Mouse (Mus musculus) lung, embryonic 15.5 days (tissue): ENCODE measurements at regions not wholly inside any gene's neighbourhood (a gene's known extent, or its start where the extent isn't known, plus 50 kb on each side); places are given as distances from the start of the nearest gene placed in this dataset.

Experiments
- ATAC-seq: fragments of 200-750 bp; cut with Nextera tagmentation; 2 replicates; pipeline ENCODE4 v1.8.0; 2017; ENCODE audit warnings: moderate number of reproducible peaks, borderline replicate concordance; ENCODE audit not compliant: low FRiP score, low TSS enrichment; ENCODE audit errors: extremely low read depth
- H3K27ac ChIP-seq: fragments of 300-500 bp; sonication (generic); 2 replicates; pipeline ENCODE4 v1.5.1; 2015; ENCODE audit warnings: moderate library complexity, mild to moderate bottlenecking, inconsistent platforms
- H3K27me3 ChIP-seq: fragments of 300-500 bp; sonication (generic); 2 replicates; pipeline ENCODE4 v1.6.1; 2015; ENCODE audit warnings: inconsistent platforms
- H3K36me3 ChIP-seq: fragments of 300-500 bp; sonication (generic); 2 replicates; pipeline ENCODE4 v1.6.1; 2015; ENCODE audit warnings: inconsistent platforms
- H3K4me1 ChIP-seq: fragments of 300-500 bp; sonication (generic); 2 replicates; pipeline ENCODE4 v1.6.1; 2015; ENCODE audit warnings: inconsistent platforms
- H3K4me2 ChIP-seq: fragments of 300-500 bp; sonication (generic); 2 replicates; pipeline ENCODE4 v1.6.1; 2015; ENCODE audit warnings: inconsistent platforms, mild to moderate bottlenecking, moderate library complexity
- H3K4me3 ChIP-seq: fragments of 300-500 bp; sonication (generic); 2 replicates; pipeline ENCODE4 v1.5.1; 2015; ENCODE audit warnings: mild to moderate bottlenecking, inconsistent platforms
- H3K9ac ChIP-seq: fragments of 300-500 bp; sonication (generic); 2 replicates; pipeline ENCODE4 v1.6.1; 2015; ENCODE audit warnings: inconsistent platforms
- H3K9me3 ChIP-seq: fragments of 300-500 bp; sonication (generic); 2 replicates; pipeline ENCODE4 v1.6.1; 2016; ENCODE audit warnings: inconsistent platforms
- WGBS: fragments of 180-500 bp; shearing (Covaris S2); methylation state at CpG from one replicate; pipeline ENCODE4 v1.1.7; 2015; 5-methylcytosine and 5-hydroxymethylcytosine counted together

DNA sequence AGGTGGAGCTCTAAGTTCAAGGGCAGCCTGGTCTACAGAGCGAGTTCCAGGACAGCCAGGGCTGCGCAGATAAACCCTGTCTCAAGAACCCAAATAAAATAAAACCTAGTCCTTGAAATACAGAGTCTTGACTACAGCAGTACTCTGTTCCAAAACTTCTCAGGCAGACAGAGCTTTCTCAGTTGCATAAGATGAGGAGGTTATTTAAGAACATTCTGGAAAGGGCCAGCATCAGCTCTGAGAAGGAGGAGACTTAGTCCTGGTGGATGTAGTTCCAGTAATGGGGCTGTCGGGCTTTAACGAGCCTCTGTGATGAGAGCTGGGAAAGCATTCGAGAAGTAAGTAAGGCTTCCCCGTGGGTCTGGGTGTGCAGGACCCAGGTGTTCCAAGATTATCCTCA is 83.5 kb upstream of the Klf4 start:
- Histone ChIP-seq H3K4me1 (no peaks in the 10 kb centered on the region), H3K36me3 (no peaks in the 10 kb centered on the region), H3K9ac (no peak overlapping the region), H3K27ac (no peak overlapping the region), H3K4me2 (no peak overlapping the region), H3K9me3 (no peaks in the 10 kb centered on the region), H3K27me3 (no peaks in the 10 kb centered on the region), H3K4me3 (no peak overlapping the region)
- no peak for ATAC-seq
- WGBS: 66% methylated on average over 6 of the region's 6 CpGs

DNA sequence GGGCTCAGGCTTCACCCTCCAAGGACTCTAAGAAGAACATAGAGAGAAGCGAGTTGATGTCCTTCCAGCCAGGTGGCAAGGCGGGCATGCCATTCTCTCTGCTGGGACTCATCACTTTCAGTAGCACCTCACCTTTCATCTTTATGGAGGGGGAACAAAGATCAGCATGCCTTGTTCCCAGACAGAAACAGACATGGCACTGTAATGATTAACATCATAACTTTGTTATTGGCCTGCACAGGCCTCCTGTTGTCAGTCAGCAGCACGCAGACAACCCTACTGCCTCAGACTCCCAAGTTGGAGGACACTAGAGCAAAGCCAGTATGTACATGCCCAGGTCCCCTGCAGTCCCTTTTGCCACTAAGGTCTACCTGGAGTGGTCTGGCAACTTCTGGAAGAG is 81.3 kb upstream of the Klf4 start:
- no peaks in the 10 kb centered on the region for H3K4me1 ChIP-seq
- ATAC-seq: no peak
- H3K9me3 ChIP-seq: no peaks in the 10 kb centered on the region
- no peaks in the 10 kb centered on the region for H3K36me3 ChIP-seq
- no peak overlapping the region for H3K4me3 ChIP-seq
- H3K9ac ChIP-seq: no peak overlapping the region
- 81% methylated on average over 3 of the region's 3 CpGs for WGBS
- no peak overlapping the region for H3K4me2 ChIP-seq
- H3K27ac ChIP-seq: no peak overlapping the region
- H3K27me3 ChIP-seq: no peaks in the 10 kb centered on the region

DNA sequence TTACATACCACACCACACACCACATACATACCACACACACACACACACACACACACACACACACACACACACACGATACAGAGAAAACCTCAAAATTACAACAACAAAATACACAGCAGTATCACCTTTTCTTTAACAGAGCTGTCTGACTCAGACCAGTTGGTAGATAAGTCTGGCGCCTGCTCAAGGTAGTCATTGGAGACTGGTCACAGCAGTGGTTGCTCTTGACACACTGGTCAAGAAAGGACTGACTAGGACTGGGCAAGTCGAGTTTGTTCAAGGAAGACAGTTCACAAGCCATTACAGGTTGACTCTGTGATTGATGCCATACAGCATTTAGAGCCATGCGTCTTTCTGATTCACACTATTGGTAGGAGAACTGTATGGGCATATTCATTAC is 78.7 kb upstream of the Klf4 start:
- H3K4me3 ChIP-seq: no peak overlapping the region
- no peak for ATAC-seq
- H3K9ac ChIP-seq: no peak overlapping the region
- no peaks in the 10 kb centered on the region for H3K9me3 ChIP-seq
- 90% methylated on average over 4 of the region's 4 CpGs for WGBS
- H3K27me3 ChIP-seq: no peaks in the 10 kb centered on the region
- H3K27ac ChIP-seq: no peak overlapping the region
- H3K36me3 ChIP-seq: no peaks in the 10 kb centered on the region
- no peaks in the 10 kb centered on the region for H3K4me1 ChIP-seq
- no peak overlapping the region for H3K4me2 ChIP-seq

DNA sequence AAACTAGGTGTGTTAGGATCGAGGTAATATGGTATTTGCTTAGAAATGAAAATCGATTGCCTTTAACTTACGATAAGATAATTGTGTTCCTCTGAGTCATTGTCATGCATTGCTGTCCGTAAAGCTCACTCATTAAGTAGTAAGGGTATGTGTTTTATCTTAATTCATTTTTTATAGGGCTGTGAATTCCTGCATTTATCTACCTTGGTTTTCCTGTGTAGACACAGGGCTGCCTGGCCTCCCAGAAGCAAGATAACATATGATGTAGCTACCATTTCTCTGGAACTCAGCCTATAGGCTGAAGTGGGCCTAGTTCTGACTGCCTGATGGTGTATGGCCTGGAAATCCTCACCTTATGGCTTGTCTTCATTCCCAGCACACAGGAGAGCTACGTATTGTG is 76.9 kb upstream of the Klf4 start:
- 86% methylated on average over 5 of the region's 5 CpGs for WGBS
- Histone ChIP-seq H3K27ac (no peak overlapping the region), H3K4me3 (no peak overlapping the region), H3K9ac (no peak overlapping the region), H3K4me1 (0 out of 2 replicates have a peak, but pooled peaks cover 4% of the 10 kb centered on the region), H3K9me3 (no peaks in the 10 kb centered on the region), H3K36me3 (no peaks in the 10 kb centered on the region), H3K4me2 (no peak overlapping the region), H3K27me3 (no peaks in the 10 kb centered on the region)
- ATAC-seq: no peak

DNA sequence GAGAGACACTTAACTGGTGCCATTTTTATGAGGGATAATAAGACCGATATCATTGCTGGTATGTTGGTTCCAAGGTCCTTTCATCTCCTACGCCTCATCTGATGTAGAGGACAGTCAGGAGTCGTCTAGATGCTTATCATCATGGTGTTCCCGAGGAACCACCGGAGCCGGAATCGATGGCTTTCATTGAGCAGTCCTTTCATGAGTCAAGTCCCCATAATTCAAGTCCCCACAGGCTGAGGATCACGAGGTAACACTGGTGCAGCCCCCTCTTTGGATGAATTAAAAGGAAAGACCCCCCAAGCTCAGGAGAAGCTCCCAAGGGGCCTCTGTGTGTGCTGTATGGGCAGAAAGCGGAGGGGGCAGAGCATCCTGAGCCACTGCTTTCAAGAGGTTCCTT is 73.3 kb upstream of the Klf4 start:
- H3K27ac ChIP-seq: peak overlapping the region; percentile 50; the same call in 1 of the 2 replicates
- no peaks in the 10 kb centered on the region for H3K36me3 ChIP-seq
- no peak overlapping the region for H3K9ac ChIP-seq
- no peaks in the 10 kb centered on the region for H3K9me3 ChIP-seq
- WGBS: 86% methylated on average over 9 of the region's 9 CpGs
- H3K4me3 ChIP-seq: no peak overlapping the region
- no peaks in the 10 kb centered on the region for H3K27me3 ChIP-seq
- 0 out of 2 replicates have a peak, but pooled peaks cover 4% of the 10 kb centered on the region for H3K4me1 ChIP-seq
- no peak overlapping the region for H3K4me2 ChIP-seq
- no peak for ATAC-seq

DNA sequence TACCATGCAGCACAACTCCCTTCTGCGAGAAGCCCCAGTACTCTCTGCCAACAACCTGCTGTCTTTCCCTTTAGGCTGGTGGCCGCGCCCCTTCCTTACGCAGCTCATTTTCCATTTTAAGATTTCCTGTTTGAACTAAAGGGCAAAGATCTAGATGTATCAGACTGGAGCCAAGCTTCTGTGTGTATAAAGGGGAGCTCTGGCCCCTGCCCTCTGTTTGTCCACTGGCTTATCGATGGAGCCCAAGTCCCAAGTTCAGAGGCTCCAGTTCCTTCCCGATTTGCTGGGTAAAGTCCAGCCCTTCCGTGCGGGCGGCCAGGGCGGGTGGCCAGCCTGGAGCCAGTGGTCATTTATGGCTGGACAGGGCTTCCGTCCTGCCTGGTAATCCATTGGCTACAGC is 72.6 kb upstream of the Klf4 start:
- Histone ChIP-seq H3K9me3 (no peaks in the 10 kb centered on the region), H3K4me2 (no peak overlapping the region), H3K4me3 (no peak overlapping the region), H3K4me1 (0 out of 2 replicates have a peak, but pooled peaks cover 4% of the 10 kb centered on the region), H3K36me3 (no peaks in the 10 kb centered on the region), H3K27ac (peak overlapping the region; percentile 50; the same call in 1 of the 2 replicates), H3K9ac (no peak overlapping the region), H3K27me3 (no peaks in the 10 kb centered on the region)
- no peak for ATAC-seq
- WGBS: 82% methylated on average over 11 of the region's 11 CpGs

DNA sequence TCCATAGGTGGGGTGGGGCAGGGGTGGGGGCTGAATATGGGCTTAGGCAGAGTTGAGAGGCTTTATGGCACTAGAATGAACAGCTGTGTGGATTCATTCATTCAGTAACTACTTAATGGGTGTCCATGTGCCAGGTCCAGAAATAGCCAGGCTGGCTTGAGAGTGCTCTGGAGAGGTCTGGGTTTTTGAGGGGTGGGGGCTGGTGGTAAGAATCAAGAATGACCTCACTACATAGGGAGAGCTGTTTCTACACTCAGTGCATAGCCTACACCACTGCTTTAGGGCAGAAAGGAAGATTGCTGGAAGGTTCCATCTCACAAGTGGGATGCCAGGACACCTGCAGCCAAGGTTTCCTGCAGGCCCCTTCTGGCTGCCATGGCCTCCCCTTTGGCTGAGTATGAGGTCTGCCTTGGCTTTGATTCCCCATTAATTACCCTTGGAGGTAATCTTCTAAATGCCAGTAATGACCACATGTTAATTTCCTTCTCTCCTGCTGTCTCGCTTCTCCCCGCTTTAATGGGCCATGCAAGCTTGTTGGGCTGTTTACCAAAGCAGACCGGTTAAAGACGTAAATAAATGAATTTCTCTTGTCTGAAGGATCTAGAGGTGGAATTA is 71.7 kb upstream of the Klf4 start:
- H3K27ac ChIP-seq: no peak overlapping the region
- no peaks in the 10 kb centered on the region for H3K9me3 ChIP-seq
- no peak overlapping the region for H3K4me3 ChIP-seq
- 0 out of 2 replicates have a peak, but pooled peaks cover 4% of the 10 kb centered on the region for H3K4me1 ChIP-seq
- H3K27me3 ChIP-seq: no peaks in the 10 kb centered on the region
- 83% methylated on average over 4 of the region's 4 CpGs for WGBS
- H3K9ac ChIP-seq: no peak overlapping the region
- no peaks in the 10 kb centered on the region for H3K36me3 ChIP-seq
- no peak for ATAC-seq
- no peak overlapping the region for H3K4me2 ChIP-seq

DNA sequence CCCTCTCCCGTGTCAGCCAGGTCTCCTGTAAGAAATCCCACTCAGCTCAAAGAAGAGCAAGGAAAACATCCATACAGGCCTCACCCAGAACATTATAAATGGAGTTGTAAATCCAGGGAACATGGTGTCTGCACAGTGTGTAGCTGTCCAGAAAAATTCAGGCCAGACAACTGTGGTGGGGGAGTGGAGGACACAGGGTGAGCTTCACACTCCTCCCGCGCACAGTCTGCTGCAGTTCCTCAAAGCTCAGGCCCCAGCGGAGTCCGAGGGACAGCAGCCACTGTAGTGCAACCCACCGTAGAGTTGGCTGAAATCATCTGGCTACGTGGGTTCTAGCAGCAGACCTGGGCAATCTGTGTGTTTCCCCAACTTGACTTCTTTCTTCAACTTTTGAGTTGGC is 62.9 kb upstream of the Klf4 start:
- Histone ChIP-seq H3K9ac (no peak overlapping the region), H3K27ac (no peak overlapping the region), H3K4me1 (0 out of 2 replicates have a peak, but pooled peaks cover 4% of the 10 kb centered on the region), H3K27me3 (no peaks in the 10 kb centered on the region), H3K9me3 (no peaks in the 10 kb centered on the region), H3K4me3 (no peak overlapping the region), H3K4me2 (no peak overlapping the region), H3K36me3 (no peaks in the 10 kb centered on the region)
- 75% methylated on average over 7 of the region's 7 CpGs for WGBS
- ATAC-seq: no peak

DNA sequence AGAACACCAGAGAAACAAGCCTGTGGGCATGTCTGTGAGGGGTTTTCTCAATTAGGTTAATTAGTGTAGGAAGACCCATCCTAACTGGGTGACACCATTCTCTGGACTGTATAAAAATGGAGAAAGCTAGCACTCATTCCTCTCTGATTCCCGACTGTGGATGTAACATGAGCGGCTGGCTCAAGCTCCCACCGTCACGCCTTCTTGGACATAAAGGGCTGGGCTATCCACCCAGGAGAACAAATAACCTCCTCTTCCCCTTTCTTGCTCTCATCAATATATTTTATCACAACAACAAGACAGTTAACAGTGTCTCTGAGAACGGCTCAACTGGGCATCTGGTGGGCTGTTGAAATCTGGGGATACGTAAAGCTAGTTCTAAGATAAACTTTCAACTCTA is 62.4 kb upstream of the Klf4 start:
- ATAC-seq: no peak
- 56% methylated on average over 6 of the region's 6 CpGs for WGBS
- H3K27me3 ChIP-seq: no peaks in the 10 kb centered on the region
- no peak overlapping the region for H3K27ac ChIP-seq
- H3K36me3 ChIP-seq: no peaks in the 10 kb centered on the region
- 0 out of 2 replicates have a peak, but pooled peaks cover 4% of the 10 kb centered on the region for H3K4me1 ChIP-seq
- no peaks in the 10 kb centered on the region for H3K9me3 ChIP-seq
- no peak overlapping the region for H3K9ac ChIP-seq
- no peak overlapping the region for H3K4me3 ChIP-seq
- H3K4me2 ChIP-seq: no peak overlapping the region

DNA sequence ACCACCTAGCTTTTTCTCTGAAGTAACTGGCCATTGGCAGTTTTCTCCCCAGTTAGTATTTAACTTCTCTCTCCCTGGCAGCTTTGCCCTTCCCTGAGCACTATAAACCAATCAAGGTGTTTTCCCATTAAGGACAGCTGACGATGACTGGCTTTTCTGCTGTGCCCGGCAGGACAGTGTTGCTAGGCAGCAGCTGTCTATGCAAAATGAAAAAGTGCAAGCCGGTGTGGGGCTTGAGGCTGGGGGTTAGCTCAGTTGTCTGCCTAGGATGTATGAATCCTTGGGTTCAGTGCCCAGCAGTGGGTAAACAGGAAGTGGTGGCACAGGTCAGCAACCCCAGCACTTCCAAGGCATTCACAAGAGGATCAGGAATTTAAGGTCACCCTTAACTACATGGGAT is 60.9 kb upstream of the Klf4 start:
- H3K4me3 ChIP-seq: no peak overlapping the region
- no peak overlapping the region for H3K27ac ChIP-seq
- H3K4me1 ChIP-seq: 0 out of 2 replicates have a peak, but pooled peaks cover 4% of the 10 kb centered on the region
- H3K9ac ChIP-seq: no peak overlapping the region
- ATAC-seq: no peak
- no peaks in the 10 kb centered on the region for H3K36me3 ChIP-seq
- H3K27me3 ChIP-seq: no peaks in the 10 kb centered on the region
- no peak overlapping the region for H3K4me2 ChIP-seq
- H3K9me3 ChIP-seq: no peaks in the 10 kb centered on the region
- 22% methylated on average over 3 of the region's 3 CpGs for WGBS

DNA sequence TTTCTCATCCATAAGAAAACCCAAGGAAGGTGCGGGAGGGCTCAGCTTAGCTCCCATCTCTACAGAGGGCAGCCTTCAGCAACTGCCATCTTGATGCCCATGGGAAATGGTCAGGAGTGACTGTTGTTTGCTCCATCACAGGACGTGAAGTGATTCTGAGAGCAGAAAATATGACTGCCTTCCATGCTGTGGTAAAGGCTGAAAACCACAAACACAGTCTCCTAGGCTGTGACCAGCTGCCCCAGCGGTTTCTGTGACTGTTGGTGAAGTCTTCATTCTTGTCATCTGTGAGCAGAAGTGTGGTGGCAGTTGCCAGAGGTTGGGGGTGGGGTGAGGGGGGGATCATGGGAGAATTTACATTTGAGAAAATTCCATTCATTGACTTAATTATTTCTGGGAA is 53.9 kb upstream of the Klf4 start:
- H3K4me1 ChIP-seq: no peaks in the 10 kb centered on the region
- no peak overlapping the region for H3K4me3 ChIP-seq
- no peaks in the 10 kb centered on the region for H3K36me3 ChIP-seq
- no peak for ATAC-seq
- 67% methylated on average over 3 of the region's 3 CpGs for WGBS
- H3K27ac ChIP-seq: no peak overlapping the region
- no peak overlapping the region for H3K4me2 ChIP-seq
- no peaks in the 10 kb centered on the region for H3K27me3 ChIP-seq
- H3K9ac ChIP-seq: no peak overlapping the region
- H3K9me3 ChIP-seq: no peaks in the 10 kb centered on the region

DNA sequence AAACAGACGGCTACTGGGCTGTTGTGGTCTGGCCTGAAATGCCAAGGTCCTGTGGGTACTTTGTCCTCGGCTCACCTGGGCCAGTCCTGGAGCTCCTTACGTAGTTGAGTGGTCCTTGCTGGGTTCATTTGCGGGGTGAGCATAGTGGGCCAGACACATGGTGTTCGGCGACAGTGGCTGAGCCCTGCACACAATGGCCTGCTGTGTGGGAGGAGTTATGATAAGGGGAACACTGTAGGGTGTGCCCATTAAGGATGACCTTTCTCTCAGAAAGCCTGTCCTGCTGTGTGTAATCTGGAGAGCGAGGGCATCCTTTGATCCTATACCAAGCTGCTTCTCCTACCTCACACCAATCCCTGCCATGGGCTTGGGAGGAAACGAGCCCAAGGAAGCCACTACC is 51.3 kb upstream of the Klf4 start:
- Histone ChIP-seq H3K9me3 (no peaks in the 10 kb centered on the region), H3K9ac (no peak overlapping the region), H3K27me3 (no peaks in the 10 kb centered on the region), H3K4me3 (no peak overlapping the region), H3K4me1 (no peaks in the 10 kb centered on the region), H3K27ac (no peak overlapping the region), H3K36me3 (no peaks in the 10 kb centered on the region), H3K4me2 (no peak overlapping the region)
- no peak for ATAC-seq
- 59% methylated on average over 8 of the region's 8 CpGs for WGBS
